Mouse (Mus musculus): ENCODE measurements around the gene Rpl18a.

Rpl18a gene

DNA sequence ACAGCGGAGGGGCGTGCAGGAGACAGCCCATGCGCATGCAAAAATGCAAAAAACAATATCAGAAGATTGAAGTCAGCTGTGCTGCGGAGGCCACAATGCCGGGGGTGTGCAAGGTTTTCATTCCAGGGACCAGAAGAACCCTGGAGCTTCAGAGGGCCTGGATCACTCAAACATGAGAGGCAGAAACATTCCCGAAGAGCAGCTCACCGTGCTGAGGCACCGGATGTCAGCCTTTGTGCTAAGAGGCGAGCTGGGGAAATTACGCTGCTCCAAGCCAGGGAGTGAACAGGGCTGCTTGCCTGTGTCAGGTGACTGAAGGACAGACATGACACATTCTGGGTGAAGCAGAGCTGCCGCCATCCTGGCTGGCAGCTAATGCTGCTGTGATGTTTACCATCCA is 16.7 kb downstream of the Rpl18a start:
- DNase-seq (ENCODE audit: low spot score in 2 of 2): no peak

DNA sequence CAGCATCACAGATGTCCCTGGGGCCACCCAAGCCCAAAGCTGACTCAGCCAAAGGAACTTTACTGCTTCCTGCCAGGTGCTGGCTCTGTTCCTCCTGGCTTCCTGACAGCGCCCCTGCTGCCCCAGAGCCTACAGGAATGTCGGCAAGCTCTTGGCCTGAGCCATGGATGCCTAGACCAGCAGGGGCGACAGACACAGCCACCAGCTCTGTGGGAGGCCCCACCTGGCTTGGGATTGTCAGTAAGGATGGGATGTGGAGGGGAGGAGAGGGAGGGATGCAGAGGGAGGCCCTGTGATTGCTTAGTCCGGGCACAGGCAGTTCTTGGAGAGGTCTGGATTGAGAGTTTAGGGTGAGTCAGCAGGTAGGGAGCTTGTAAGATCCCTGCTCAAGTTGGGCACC is 17.1 kb downstream of the Rpl18a start:
- no peak for DNase-seq (ENCODE audit: low spot score in 2 of 2)

DNA sequence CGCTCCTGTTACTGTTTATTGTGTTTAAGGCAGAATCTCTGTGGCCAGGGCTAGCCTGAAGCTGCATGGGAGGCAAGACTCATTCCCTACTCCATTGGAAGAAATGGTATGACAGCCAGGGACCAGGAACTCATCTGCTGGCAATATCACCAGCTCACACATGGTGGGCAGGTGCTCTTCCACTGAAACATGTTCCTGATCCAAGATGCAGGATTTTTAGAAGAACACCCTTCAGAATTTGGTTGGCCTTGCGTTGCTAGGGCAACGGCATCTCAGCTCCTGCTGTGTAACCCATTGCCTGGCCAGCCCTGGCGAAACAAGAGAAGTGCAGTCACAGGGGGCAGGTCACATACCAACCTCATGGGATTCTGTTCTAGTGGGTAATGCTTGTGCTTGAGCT is 17.7 kb downstream of the Rpl18a start:
- no peak for DNase-seq (ENCODE audit: low spot score in 2 of 2)

DNA sequence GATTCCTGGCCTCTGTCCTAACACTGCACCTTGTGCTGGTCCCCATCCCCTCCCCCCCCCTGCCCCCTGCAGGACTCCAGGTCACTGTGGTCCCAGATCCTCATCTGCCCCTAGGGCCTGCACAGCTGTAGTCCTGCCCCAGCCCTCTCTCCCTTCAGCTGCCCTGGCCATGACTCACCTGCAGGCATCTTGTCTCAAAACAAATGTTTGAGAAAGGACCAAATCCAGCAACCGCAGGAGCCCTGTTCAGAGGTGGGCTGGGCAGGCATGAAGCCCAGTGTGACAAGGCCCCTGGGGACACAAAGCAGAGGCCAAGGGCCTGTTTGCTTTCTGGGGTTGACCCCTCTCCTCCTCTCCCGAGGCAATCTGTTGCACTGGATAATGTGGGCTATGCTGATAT is 19.0 kb downstream of the Rpl18a start:
- DNase-seq (ENCODE audit: low spot score in 2 of 2): no peak

DNA sequence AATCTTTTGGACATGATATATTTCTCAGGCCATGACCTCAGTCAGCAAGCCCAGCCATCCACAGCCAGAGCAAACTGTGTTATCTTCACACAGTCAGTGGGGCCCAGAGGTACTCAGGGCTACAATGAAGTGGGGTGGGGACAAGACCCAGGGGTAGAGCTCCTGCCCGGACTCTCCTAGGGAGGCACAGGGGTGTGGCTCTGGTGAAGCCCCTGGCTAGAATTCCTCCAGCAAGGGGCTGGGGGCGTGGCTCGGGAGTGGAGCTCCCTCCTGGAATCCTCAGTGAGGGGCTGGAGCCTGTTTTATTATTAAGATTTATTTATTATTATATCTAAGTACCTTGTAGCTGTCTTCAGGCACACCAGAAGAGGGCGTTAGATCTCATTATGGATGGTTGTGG is 20.8 kb downstream of the Rpl18a start:
- no peak for DNase-seq (ENCODE audit: low spot score in 2 of 2)

DNA sequence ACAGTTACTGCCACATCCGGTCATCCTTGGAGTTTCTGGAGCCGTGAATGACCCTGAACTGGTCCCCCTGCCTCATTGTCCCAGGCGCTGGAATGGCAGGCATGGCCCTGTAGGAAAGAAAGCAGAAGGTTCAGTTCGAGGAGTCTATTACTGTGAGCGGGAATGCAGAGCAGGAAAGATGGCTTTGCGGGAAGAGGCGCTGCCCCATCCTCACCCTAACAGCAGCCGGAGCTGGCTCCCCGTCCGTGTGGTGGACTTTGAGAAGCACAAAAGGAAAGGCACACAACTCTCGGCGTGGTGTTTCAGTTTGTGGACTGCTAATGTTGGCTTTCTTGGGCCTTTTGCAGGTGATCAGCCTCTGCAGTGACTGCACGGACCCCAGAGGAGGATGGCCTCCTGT is 22.8 kb downstream of the Rpl18a start:
- no peak for DNase-seq (ENCODE audit: low spot score in 2 of 2)

DNA sequence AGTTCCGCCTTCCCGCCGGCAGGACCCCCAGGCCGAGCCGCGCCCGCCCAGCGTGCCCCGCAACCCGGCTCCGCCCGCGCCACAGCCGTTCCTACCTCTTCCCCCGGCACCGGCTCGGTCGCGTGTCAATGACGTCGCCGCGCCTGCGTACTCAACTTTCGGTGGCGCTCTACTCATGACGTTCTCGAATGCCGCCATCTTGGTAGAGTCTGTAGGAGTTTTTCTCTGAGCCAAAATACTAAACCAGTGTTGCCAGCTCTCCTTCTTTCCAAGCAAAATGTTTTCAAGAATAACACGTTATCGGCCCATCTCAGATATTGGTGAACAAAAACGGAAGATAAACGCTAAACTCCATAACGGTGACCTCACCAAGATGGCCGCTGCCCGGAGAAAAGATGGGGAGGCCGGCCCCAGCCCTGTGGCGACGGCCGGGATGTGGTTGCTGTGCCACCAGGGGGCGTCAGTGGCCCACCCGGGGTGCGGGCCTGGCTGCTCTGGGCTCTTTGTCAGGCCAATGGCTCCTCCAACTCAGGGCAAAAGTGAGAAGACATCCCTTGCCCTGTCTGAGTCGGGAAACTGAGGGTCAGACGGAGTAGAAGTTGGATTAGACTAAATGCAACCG is 23.7 kb downstream of the Rpl18a start, which contains the start of gene Ccdc124:
TSS of gene Ccdc124 (minus strand) at position 572 of the 622 bp plus-strand sequence.
- peak; percentile 93 to 95 for DNase-seq (ENCODE audit: low spot score in 2 of 2)

DNA sequence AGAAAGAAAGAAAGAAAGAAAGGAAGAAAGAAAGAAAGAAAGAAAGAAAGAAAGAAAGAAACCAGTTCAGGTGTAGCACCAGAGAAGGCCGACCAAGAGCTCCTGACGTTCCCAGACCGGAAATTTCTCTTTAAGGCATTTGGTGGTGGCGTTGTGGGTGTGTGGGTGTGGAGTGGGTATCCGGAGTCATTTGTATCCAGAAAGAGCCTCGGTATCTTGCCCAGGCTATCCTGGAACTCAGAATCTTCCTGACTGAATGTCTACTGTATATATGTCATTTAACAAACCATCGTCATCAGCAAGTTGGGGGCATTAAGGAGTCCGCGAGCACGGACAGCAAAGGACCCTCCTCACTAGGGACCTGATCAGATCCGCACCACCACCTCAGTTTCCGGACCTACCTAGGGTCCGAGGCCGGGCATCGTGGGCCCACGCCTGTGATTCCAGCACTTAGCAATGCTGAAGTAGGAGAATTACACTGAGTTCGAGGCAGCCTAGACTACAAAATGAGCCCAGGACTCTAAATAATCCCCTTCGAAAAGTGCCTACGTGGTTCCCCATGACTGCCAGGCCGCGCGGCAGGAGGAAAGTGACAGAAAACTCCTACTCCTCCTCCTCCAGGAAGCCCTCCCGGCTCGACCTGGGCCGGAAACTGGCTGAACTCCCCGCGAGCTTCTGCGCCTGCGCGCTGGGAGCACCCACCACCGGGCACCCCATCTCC is 24.4 kb downstream of the Rpl18a start:
- DNase-seq (ENCODE audit: low spot score in 2 of 2): no peak

DNA sequence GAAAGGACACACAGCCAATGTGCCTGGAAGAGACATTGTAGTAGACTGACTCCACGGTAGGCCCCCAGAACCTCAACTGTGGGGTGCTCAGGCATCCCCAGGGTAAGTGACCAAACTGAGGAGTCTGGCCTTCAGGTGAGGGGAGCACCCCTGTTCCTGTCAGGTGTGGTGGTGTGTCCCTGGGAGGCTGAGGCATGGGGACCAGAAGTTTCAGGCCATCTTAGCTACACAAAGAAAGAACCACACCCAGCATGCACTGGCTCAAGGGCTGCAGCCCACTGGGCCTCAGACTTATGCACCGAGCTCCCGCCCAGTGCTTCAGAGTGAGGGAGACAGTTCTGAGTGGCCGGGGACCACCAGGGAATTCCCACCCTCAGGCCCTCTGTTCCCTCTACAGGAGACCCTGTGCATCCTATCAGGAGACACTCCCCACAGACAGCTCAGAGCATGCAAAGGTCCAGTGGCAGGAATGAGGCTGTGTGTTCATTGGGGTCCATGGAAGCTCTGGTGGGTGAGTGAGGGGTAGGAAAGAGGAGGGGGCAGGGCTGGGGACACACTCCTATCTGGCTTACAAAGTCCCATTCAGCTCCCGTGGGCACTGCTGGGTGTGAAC is 25.9 kb downstream of the Rpl18a start:
- DNase-seq (ENCODE audit: low spot score in 2 of 2): no peak

DNA sequence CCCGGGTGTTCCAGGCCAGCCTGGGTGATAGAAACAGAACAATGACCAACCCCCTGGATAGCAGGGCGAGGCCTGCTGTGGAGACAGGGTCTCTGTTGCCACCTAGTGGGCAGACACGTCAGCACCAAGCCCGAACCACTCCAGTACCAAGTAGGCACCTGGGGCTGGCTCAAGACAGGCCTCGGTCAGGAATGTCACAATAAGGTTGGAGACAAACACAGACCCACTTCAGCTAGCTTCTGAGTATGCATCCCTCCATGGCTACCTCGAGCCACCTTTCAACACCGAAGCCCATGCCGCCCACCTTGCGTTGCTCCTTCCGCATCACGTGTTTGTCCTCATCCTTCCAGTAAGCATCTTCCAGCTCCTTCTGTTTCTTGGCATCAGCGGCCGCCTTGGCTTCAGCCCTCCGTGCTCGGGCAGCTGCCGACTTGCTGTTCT is 27.6 kb downstream of the Rpl18a start:
- DNase-seq (ENCODE audit: low spot score in 2 of 2): peak in 1 of 2 experiments; percentile 74

DNA sequence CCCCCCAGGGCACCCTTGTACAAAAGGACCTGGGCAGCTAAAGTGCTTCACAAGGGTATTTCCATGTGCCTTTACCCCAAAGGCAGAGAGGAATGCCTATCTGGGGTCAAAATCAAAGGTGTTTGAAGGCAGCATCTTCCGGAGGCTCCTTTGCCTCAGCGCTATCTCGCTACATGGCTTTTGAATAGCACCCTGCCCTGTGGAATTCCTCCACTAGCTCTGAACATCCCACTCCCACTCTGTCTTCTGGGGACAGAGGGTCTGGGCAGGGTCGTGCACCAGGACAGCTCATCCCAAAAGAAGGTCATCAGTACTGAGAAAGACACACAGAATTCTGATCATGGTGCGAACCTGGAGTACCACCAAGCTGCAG is 28.0 kb downstream of the Rpl18a start:
- no peak for DNase-seq (ENCODE audit: low spot score in 2 of 2)

DNA sequence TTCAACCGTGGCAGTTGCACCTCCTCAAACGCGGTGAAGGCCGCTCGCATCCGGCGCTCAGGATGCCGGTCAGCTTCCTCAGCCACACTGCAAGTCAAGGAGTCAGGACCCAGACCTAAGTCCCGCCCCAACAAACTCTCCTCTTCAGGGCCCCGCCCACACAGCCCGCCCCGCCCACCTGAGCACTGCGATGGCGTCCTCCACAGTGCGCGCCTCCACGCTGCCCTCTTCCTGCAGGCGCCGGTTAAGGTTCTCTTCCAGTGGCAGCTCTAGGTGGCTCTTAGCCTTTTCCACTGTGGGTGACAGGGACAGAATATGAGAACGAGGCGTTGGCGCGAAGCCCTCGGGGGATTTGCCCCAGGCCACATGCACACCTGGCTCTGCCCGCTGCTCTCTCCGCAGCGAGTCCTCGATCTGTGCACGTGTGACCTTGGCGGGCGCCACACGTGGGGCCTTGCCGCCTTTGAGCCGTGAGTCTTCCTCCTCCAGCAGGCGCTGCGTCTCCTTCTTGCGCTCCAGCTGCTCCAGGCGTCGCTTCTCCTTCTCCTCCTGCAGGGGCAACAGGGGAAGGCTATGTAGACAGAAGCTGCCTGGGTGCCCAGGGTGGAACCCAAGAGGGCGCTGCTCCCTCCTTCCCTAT is 28.5 kb downstream of the Rpl18a start:
- DNase-seq (ENCODE audit: low spot score in 2 of 2): no peak

DNA sequence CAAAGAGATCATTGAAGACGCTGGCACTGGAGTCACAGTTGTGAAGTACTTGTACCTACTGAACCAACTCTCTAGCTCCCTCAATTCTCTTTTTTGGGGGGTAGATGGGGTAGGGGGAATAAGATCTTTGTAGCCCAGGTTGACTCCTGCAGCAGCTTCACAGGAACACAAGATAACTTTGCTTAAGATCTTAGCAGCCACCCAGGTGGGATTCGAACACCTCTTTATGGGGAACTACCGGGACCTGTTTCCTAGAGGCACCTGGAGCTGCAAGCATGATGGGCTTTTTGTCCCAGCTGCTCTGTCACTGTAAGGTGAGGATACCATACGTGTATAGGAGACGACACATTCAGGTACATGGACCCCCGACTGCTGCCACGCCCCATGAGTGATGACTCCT is 30.6 kb downstream of the Rpl18a start:
- DNase-seq (ENCODE audit: low spot score in 2 of 2): no peak

DNA sequence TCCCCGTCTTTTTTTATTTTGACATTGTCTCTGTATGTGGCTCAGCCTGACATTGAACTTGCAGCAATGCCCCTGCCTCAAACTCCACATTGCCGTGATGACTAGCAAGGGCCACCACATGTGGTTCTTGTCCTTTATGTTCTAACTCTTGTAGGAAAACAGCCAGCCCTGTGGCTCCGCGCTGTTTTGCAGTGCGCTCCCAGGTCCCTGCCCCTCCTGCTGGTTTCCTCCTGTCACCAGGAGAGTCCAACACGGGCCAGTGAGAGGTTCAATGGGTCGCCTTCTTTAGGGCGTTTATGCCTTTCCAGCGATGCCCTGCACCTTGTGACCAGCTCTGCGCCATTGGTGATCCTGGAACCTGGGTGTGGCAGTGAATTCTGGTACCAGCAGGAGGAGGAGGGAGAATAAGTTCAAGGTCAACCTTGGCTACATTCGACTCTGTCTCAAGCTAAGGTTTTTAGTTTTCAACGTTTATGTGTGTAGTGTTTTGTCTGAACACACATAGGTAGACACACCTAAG is 31.2 kb downstream of the Rpl18a start:
- DNase-seq (ENCODE audit: low spot score in 2 of 2): no peak

DNA sequence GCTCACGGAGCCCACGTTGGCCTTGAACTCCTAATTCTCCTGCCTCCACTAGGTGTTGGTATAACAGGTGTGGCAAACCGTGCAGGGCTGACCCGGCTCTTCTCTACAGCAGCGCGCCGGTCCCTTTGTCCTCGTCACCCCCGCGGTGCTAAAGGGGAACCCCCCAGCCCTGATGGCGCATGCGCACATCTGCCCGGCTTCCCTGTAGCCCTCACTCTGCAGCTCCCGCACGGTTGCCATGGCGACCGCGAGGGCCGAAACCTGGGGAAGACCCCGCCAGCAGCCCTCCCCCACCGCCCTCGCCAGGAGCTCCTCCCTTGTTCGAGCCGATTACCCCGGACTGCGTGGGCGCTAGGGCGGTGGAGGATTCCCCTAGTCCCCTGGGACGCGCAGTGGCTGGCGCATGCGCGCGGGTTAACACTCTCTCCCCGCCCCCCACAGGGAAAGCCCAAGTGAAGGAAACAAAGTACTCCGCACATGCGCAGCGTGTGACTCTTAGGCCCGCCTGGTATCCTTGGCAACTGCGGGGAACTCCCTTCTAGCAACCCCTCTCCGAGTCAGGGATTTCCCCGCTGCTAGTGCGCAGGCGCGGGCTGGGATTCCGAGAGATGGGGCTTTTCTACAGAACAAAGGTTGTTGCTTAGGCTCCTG is 31.7 kb downstream of the Rpl18a start:
- DNase-seq (ENCODE audit: low spot score in 2 of 2): peak; percentile 98 to 99

DNA sequence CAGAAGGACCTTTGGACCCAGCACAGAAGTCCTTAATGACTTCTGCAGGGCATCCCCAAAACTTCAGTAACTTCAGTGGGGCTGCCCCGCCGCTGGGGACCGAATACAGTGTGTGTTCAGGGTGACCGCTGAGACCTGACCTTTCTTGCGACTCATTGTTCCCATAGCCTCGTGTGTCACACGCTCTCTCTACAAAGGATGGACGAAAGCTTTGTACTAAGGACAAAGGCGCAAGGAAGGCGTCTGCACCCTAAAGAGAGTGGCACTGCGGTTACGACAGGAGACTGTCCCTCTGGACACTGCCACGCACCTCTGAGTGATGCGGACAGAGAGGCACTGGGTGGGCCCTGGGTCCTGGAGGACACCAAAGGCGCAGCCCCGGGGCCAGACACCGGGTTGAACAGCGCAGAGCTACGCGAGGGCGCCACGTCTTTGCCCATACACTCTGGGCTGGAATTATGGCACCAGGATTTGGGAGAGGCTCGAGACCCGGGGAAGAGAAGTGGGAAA is 32.4 kb downstream of the Rpl18a start:
- no peak for DNase-seq (ENCODE audit: low spot score in 2 of 2)

DNA sequence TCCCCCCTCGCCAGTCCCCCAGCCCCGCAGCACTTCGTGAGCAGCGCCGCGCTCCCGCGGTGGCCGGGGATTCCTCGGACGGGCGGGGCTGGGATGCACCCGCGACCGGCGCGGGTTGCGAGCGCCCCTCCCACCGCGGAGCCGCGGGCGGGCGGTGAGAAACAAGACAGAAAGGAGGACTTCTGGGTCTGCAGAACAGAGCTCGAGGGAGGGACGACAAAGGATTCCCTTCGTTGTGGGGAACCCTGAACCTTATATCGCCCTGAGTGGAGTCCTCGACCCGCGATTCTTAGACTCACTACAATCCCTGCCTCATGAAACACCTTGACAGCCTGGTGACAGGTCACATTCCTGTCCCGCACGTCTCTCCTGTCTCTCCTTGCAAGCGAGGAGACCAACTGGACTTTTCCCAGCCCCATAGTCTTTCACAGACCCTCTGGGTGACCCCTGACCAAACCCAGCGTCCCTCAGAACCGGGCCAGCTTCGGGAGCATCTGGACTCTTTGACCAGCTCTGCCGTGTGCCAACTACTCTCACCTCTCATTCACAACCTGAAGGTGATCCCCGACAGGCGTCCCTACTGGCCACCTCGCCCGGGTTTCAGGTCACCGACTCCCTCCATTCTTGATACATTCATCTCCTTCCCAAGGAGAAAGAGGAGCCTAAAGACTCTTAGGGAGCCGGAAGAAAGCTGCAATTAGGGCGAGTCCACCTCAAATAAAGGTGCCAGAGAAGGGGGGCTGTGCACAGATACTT is 33.1 kb downstream of the Rpl18a start:
- no peak for DNase-seq (ENCODE audit: low spot score in 2 of 2)

DNA sequence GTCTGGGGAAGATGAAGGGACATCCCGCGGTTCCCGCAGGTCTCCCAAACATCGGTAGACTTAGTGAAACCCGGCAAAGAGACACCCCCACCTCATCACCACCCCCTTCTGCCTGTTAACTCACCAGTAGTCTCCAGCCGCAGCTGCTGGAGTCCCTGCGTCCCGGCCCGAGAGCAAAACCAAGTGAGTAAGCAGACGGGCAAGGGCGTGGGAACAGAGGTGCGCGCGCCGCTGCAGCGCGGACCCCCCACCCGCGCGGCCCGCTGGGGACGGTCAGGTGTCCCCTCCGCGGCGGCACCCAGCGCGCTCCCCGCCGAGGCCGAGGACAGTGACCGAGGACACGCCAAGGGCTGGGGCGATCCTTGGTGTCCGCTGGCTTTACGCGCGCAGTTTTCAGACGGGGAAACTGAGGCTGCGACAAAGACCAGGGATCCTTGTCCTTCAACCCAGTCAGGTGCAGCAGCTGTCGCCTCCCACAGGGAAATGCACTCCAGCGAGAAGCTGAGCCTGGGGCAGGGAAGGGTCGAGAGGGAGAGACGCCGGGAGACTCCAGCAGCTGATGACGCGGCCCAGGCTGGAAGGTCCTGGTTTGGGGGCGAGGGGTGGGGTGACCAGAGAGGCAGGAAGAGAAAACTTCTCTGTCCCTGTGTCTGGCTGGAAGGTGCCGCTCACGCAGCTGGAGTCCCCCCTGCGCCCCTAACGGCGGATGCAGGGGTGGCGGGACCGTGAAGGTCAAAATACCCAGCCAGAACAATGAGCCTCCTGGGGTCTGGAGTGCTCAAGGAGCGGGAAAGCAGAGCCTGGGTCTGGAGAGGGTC is 34.2 kb downstream of the Rpl18a start, which contains the start of gene Kcnn1:
TSS of gene Kcnn1 (minus strand) at position 435 of the 818 bp plus-strand sequence.
- no peak for DNase-seq (ENCODE audit: low spot score in 2 of 2)

DNA sequence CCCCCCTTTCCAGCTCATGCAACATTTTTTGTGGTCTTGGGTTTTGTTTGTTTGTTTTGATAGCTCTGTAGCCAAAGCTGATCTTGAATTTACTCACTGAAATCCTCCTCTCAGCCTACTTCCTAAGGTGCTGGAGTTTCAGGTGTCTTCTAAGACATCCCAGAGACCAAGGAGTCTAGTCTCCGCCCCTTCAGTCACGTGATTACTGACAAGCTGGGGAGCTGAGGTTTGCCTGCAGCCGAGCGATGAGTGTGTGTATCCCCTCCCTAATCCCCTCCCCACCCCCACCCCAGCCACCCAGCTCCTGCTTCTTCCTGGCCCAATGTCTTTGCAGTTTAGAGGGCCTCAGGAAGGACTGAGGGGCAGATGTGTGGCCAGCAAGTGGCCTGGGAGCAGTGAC is 39.7 kb downstream of the Rpl18a start:
- no peak for DNase-seq (ENCODE audit: low spot score in 2 of 2)

All from urinary bladder, postnatal 36 days (tissue).